Mouse (Mus musculus) myocyte (in vitro differentiated cells): ENCODE measurements around the gene Sparc.

Experiments
- CEBPB ChIP-seq: IDR thresholded peaks from 2 replicates; pipeline ENCODE4 v1.6.1; 2011; ENCODE audit warnings: mild to moderate bottlenecking, moderate library complexity; ENCODE audit not compliant: poor library complexity, insufficient read depth, severe bottlenecking
- E2F4 ChIP-seq: IDR thresholded peaks from one replicate; pipeline ENCODE4 v1.6.1; 2011; ENCODE audit warnings: mild to moderate bottlenecking, control low read depth, moderate library complexity; ENCODE audit not compliant: insufficient read depth
- MAX ChIP-seq: IDR thresholded peaks from one replicate; pipeline ENCODE4 v1.6.1; 2011; ENCODE audit warnings: low read depth, mild to moderate bottlenecking, control low read depth
- MYOD1 ChIP-seq, 3 experiments: IDR thresholded peaks; one replicate each; pipeline ENCODE4 v1.6.1; 2011; ENCODE audit warnings: control low read depth in 2 of 3, low read depth in 2 of 3, mild to moderate bottlenecking in 2 of 3, moderate library complexity in 1 of 3; ENCODE audit not compliant: insufficient read length in 2 of 3, control insufficient read depth in 1 of 3
- MYOG ChIP-seq, 3 experiments: IDR thresholded peaks; one replicate each; pipeline ENCODE4 v1.6.1; 2011; ENCODE audit warnings: control low read depth in 2 of 3, low read depth in 2 of 3, mild to moderate bottlenecking in 2 of 3; ENCODE audit not compliant: insufficient read length in 2 of 3, control insufficient read depth in 1 of 3, insufficient read depth in 1 of 3
- POLR2A ChIP-seq: IDR thresholded peaks from one replicate; pipeline ENCODE4 v1.6.1; 2011; ENCODE audit warnings: low read depth, mild to moderate bottlenecking, control low read depth, moderate library complexity; ENCODE audit not compliant: insufficient read length
- POLR2AphosphoS2 ChIP-seq: IDR thresholded peaks from one replicate; pipeline ENCODE4 v1.6.1; 2011; ENCODE audit warnings: low read depth, control low read depth; ENCODE audit not compliant: insufficient read length
- REST ChIP-seq: IDR thresholded peaks from one replicate; pipeline ENCODE4 v1.6.1; 2011; ENCODE audit warnings: mild to moderate bottlenecking, control low read depth, moderate library complexity; ENCODE audit not compliant: insufficient read depth, insufficient read length
- SRF ChIP-seq: IDR thresholded peaks from one replicate; pipeline ENCODE4 v1.6.1; 2011; ENCODE audit warnings: low read depth; ENCODE audit not compliant: control insufficient read depth, insufficient read length
- TCF12 ChIP-seq: IDR thresholded peaks from one replicate; pipeline ENCODE4 v1.6.1; 2011; ENCODE audit warnings: mild to moderate bottlenecking, control low read depth; ENCODE audit not compliant: poor library complexity, insufficient read depth, severe bottlenecking
- USF1 ChIP-seq: IDR thresholded peaks from one replicate; pipeline ENCODE4 v1.6.1; 2011; ENCODE audit warnings: low read depth, mild to moderate bottlenecking, control low read depth, moderate library complexity

DNA sequence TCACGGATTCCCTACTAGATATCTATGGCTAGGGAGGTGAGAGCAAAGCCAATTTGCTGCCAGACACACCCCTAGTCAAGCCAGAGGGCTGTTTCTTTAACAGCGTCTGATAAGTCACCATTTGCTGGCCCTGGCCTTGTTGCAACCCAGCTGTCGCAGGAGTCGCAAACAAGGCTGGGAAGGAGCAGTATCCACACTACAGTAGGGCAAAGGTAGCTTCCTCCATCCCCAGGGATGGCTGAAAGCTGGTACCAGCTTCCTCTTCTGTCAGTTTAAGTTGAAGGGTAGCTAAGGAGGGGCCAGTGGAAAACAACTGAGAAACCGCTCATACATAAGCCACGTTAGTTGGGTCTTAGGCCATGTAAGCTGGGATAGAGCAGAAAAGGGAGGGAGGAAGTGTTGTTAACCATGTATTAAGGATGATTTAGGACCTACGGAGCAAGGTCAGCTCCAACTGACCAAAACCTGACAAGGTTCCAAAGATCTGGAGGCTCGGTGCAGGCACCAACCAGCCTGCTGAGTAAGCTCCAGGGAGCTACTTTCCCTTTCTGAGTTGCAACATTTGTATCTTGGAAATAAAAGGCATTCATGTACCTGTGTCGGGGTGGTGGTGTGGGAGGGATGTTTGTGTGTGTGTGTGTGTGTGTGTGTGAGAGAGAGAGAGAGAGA is 7.8 kb downstream of the Sparc start:
- TF ChIP-seq USF1 (no peak), MYOD1 (IDR thresholded peaks at IDR 0.05; ENCODE audit: control insufficient read depth in 1 of 3, insufficient read length in 2 of 3, low read depth in 2 of 3) (peak; percentile 58 to 89 (median 74)), POLR2A (peak; percentile 57), MAX (no peak), E2F4 (no peak), SRF (no peak), CEBPB (no peak), POLR2AphosphoS2 (no peak), TCF12 (peak; percentile 34), REST (no peak), MYOG (IDR thresholded peaks at IDR 0.05; ENCODE audit: control insufficient read depth in 1 of 3, insufficient read depth in 1 of 3, insufficient read length in 2 of 3, low read depth in 2 of 3) (peak; percentile 71 to 95 (median 85))
